Mouse (Mus musculus): ENCODE data around the gene Gm7942.
"Not testable (repeated sequence)": the region's sequence is repeated elsewhere in the genome, so short reads cannot be mapped to it uniquely, and the experiment has no call there.

The Gm7942 gene

DNA sequence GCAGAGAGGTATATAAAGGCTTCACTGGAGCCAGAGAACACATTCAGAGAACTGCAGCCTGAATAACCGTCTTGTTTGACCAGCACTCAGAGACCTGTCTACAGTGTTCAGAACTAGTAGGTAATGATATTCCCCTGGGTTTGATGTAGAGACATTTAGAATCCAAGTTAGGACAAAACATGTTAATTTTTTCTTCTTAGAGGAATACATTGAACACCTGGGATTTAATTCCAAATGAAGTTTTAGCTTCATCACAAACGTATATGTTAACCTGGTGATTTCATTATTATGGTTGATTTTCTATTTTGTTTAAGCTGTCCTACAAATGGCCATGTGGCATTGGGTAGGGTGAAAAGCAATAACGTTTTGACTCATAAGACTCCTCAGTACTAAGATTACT lies at the start of gene Gm7942:
Gene Gm7942 (plus strand): TSS at position 301 of the 400 bp plus-strand sequence.
- DNase-seq (ENCODE audit: inconsistent age in 2 of 2, low spot score in 1 of 2): not testable (repeated sequence)
